Mouse (Mus musculus) heart, postnatal 36 days (tissue): ENCODE results near the gene Podxl. TPM values are rescaled to one million over a fixed set of nuclear protein-coding genes. Genes with fewer than 3 reads are reported as not detected.

Experiments used
- DNase-seq, 2 experiments: peaks; one replicate each; pipeline ENCODE4 v3.0.0; 2021 to 2022
- intact Hi-C: fragments of 180-260 bp; cut with DNase I; formaldehyde crosslinking; loops from one replicate; pipeline ENCODE4 v1.15.1; 2025
- total RNA-seq, 2 experiments: library from RNA; stranded (reverse); gene quantifications; 2 replicates each; pipeline ENCODE4 v1.2.3; 2021

Gene Podxl
- total RNA-seq, 2 experiments from 2014 or later, result 71.9 to 90.8 TPM

GRCm38 (mm10) chr6:31526929-31527328 is 36.9 kb downstream of the Podxl start:
- intact Hi-C loops, result no loop called here
- DNase-seq, result no peak

GRCm38 (mm10) chr6:31525231-31525900 is 38.4 kb downstream of the Podxl start:
- intact Hi-C loops, result no loop called here
- DNase-seq, result peak; percentile 53 to 69

- no peak for DNase-seq
- intact Hi-C loops, result no loop called here
Measured at GRCm38 (mm10) chr6:31524647-31525046, 39.1 kb downstream of the Podxl start.

GRCm38 (mm10) chr6:31524121-31524520 is 39.7 kb downstream of the Podxl start:
- intact Hi-C loops, result no loop called here

DNA sequence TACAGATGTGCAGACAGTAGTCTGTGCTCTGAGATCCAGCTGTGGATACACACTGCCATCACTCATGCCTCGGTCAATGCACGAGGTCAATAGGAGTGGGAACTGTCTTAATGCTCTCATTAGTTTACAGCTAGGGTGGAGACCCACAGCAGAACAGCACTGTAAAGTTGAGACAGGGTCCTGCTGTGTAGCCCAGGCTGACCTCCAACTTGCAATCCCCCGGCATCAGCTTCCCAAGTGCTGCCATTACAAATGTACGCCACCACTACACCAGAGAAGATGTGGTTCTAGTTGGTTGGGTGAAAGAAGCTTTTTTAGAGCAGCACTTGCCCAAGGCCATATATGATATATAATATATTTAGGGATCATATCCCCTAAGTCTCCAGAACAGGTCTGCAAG is 40.1 kb downstream of the Podxl start:
- no peak for DNase-seq
- intact Hi-C loops, result no loop called here

More at GRCm38 (mm10) chr6:31524121-31524520, 39.7 kb downstream of the Podxl start:
- no peak for DNase-seq

DNA sequence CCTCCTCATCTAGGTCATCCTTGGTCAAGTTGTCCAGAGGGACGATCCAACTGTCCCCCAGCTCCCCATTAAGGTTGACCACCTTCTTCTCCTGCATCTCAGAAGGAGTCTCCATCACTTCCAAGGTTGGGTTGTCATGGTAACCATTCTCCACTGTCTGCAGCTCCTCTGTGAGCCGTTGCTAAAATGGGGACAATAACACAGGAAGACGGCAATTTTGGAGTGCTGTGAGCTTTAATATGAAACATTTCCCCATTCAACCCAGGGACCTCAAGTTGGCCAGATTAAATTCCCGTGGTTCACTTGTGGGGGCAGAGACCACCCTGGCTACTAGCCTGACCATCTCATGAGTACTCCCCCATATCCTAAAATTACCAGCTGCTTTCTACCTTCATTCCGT is 40.7 kb downstream of the Podxl start:
- DNase-seq, result no peak
- intact Hi-C loops, result no loop called here

DNA sequence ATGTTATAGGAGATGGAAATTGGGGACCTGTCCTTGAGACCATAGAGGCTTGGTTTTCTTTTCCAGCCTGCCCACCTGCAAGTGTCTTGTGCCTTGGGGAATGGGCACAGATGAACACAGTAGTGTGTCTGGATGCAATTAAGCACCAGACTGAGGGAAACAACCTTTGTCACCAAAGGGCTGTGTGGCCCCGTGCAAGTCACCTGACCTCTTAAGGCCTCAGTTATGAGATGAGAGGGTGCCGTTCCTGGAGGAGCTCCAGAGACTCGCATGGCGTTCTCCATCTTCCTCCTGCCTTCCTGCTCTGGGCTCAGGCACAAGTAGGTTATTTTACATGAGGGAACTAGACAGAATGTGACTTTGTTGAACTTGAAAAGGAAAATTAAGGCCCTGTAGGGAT is 41.3 kb downstream of the Podxl start:
- no peak for DNase-seq

DNA sequence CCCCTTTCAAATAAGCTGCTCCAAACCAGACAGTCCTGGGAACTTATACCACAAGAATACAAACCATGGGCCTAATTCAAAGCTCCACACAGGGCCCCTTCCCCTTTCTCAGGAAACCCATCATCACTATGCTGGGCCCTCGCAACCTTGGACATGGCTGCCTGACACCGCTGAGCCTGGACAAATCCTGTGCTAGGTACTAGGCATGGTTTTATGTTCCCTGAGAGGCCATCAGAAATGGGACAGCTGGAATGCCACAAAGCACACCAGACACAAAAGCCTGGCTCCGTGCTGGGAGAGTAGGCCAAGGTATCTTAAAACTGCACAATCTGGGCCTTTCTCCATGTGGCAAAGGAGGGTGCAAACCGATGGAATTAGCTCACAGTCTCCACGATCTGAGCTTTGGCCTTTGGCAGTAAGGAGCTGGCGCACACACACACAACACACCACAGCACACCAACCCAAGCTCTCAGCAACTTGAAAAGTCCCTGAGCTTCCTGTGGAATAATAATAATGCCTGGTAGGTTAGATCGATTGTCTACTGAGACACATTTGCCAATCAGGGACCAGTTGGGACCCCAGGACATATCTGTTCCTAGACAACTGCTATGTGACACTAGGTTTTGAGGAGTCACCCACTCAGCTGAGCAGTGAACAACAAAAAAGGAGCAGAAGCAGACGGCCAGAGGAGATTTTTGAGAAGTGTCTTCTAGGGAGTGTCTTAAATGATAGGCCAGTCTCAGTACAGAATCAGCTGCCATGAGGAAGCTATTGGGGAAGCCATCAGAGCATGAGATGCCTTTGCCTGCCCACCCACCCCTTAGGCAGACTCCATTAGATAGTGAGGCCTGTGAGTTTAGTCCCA is 42.1 kb downstream of the Podxl start:
- no peak for DNase-seq
- intact Hi-C loops, result no loop called here

More for the DNA sequence above, 41.3 kb downstream of the Podxl start:
- intact Hi-C loops, result no loop called here

GRCm38 (mm10) chr6:31520486-31521215 is 43.1 kb downstream of the Podxl start:
- DNase-seq, result no peak
- intact Hi-C loops, result no loop called here

DNA sequence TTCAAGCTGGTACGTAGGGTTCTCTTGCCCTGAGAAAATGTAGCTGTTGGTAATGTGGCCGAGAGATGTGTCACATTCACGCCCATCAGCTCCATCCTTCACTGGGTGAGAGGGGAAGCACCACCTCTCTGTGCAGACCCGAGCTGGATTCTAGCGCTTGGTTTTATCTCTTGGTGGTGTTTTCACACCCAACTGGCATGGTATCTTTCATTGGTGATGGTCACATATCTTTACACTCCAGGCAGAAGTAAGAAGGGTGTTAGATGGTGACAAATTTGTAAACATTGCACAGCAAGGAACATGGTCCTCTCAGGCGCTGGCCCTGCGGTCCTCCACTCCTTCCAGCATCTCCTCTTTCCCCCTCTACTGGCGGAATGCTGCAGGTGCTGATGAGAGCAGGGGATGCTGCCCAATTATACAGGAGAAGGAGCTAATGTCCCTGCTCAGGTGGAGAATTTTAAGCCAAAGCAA is 44.7 kb downstream of the Podxl start:
- intact Hi-C loops, result no loop called here
- DNase-seq, result no peak

DNA sequence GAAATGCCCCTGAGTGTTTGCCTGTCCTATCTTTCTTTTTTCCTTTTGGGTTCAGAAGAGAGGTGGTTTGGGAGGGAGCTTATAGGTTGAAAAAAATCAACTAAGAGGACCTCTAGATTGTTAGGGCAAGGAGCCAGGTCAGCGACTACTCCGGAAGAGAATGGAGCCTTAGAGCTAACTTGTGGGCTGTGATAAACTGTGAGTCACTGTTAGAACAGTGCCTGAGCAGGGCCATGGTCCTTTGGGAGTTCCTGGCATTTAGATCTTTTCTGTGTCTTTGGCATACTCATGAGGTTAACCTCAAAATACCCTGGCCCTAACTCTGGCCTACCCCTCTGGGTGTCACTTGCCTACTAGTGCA is 45.5 kb downstream of the Podxl start:
- DNase-seq, result peak; percentile 39 to 41
- intact Hi-C loops, result no loop called here

GRCm38 (mm10) chr6:31517681-31518337 is 46.0 kb downstream of the Podxl start:
- DNase-seq, result no peak

DNA sequence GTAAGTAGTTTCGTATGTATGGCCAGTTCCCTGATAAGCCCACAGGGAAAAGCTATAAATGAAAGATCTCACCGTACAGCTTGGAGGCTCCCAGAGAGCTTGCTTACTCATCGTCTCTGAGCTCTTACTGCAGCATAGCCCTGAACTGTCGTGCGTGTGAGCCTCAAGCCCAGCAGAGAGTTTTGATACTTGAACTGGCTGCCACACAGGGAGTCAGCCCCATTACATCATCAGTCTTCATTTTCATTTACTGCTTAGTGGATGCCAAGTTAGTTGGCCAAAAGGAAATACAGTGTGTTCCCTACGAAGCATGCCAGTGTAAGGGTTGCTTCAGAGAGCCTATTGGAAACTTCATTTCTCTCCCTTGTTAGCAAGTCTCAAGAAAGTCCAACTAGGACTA is 50.1 kb downstream of the Podxl start:
- DNase-seq, result no peak
- intact Hi-C loops, result no loop called here

More at GRCm38 (mm10) chr6:31517681-31518337, 46.0 kb downstream of the Podxl start:
- intact Hi-C loops, result no loop called here

GRCm38 (mm10) chr6:31502614-31503013 is 61.2 kb downstream of the Podxl start:
- intact Hi-C loops, result no loop called here
- DNase-seq, result no peak

DNA sequence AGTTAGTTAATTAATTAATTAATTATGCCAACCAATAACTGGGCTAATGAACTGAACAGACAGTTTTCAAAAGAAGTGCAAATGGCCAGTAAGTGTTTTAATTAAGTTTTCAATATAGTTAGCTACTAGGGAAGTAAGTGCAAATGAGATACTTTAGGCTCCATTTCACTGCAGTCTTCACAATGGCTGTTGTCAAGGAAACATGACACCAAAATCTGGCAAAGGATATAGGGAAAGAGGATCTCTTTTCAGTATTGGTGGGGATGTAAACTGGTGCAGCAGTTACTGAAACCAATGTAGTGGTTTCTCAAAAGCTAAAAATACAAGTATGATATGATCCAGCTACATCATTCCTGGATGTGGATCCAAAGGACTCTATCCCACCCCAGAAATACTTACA is 63.1 kb downstream of the Podxl start:
- DNase-seq, result no peak
- intact Hi-C loops, result no loop called here

DNA sequence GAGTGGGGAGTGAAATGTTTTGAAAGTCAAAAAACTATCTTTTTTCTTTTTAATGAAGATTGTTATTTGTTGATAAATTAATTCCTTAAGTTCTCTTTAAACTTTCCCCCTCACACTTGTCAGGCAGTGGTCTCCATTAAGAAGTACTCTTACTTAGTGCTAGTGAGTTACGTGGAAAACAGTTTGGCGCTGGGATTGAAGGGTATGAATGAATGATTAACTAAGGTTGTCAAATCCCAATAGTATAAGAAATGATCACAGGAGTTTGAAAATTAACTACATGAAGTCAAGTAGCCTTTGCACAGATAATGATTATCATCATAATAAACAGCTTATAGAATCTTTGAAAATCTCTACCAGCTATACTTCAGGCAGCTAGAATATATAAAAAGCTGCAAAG is 63.5 kb downstream of the Podxl start:
- intact Hi-C loops, result no loop called here
- no peak for DNase-seq

GRCm38 (mm10) chr6:31499836-31500235 is 63.9 kb downstream of the Podxl start:
- no peak for DNase-seq

DNA sequence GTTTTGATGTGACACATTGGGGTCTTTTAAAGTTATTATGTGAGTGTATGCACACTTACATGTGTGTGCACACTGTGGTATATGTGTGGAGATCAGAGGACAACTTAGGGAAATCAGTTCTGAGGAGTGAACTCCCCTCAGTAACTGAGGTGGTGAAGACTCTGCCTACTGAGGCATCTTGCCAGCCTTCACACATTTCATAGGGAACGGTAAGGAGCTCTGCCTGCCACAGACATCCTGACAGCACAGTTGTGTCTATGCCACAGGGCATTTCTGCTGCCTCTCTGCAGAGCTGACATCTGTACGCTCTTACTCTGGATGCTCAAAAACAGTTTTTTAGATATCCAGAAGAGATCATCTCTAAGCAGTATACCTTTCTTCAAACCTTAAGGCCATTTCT is 67.6 kb downstream of the Podxl start:
- intact Hi-C loops, result no loop called here
- DNase-seq, result no peak

More at GRCm38 (mm10) chr6:31499836-31500235, 63.9 kb downstream of the Podxl start:
- intact Hi-C loops, result no loop called here

DNA sequence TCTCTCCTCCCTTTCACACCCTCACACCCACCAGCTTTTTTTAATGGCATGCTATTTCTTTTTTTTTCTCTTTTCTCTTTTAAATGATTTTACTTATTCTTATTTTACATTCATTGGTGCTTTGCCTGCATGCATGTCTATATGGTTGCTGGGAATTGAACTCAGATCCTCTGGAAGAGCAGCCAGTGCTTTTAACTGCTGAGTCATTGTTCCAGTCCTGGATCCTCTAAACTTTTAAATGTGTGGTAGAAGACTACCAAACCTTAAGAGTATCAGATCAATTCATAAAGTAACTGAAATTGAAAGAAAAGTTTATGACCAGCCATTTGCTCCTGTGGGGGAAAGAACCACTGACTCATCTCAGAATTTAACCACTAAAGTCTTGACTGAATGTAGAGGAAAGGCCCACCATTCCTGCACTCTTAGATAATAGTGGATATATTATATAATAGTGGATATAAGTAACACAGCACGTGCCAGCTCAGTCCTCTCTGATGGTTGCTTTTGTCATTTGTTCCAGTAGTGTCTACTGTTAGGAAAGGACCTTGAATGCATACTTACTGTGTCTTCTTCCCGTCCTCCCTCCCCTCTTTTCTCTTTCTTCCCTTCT is 68.6 kb downstream of the Podxl start:
- intact Hi-C loops, result no loop called here
- DNase-seq, result no peak

- intact Hi-C loops, result no loop called here
- DNase-seq, result no peak
Measured at GRCm38 (mm10) chr6:31489950-31490349, 73.8 kb downstream of the Podxl start.
